22 mouse cellular contexts compared by ENCODE assay signal in the genomic region with DNA sequence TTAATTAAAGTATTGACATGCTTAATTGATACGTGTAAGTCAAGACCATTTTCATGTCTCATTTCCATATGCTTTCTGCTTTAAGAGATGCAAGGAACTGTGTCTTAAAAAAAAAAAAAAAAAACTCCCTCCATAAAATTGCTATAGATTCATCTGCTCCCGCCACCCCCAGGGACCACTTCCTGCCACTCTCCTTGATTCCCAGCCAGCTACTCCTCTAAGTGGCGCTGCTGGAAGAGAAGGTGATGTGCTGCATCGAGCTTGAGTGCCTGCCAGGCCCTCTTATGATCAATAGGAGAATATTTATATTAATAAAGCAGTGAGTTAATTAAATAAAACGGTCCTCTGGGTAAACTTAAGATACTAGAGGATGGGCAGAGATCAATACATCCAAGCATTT.
A peak's percentile ranks its signal among the peaks of the same experiment; 100 is the strongest.
DNase-seq lines count a peak whose midpoint lies in the region; ATAC-seq and TF ChIP-seq lines count a peak whose summit lies in the region.
"Had no signal": no experiment of that assay in that cellular context is flagged by ENCODE, and none has a peak within 500 bp of the region (broad histone marks: within the 10 kb centered on the region; RNA-seq: fewer than 3 reads in every experiment).

No protein-coding gene starts in this region.

- TF ChIP-seq POLR2A in brain, embryonic 14.5 days (IDR thresholded peaks at IDR 0.05; ENCODE audit: borderline replicate concordance, extremely low read depth, insufficient read depth, insufficient read length, poor library complexity, severe bottlenecking) = no peak

- peak; percentile 46; the same call in 1 of the 2 replicates for ATAC-seq in limb, embryonic 13.5 days (ENCODE audit: low FRiP score, low read depth)
- peak; percentile 61; the same call in 1 of the 2 replicates for ATAC-seq in neural tube, embryonic 14.5 days (ENCODE audit: low read depth)
- ATAC-seq: forebrain, embryonic 15.5 days; Patski had no signal

- H3K36me3 ChIP-seq in limb, embryonic 13.5 days = no peaks in the 10 kb centered on the region
- H3K36me3 ChIP-seq in limb, embryonic 10.5 days = peaks cover 4% of the 10 kb centered on the region; the same call in 1 of the 2 replicates
- no peaks in the 10 kb centered on the region for H3K36me3 ChIP-seq in neural tube, embryonic 14.5 days (ENCODE audit: control insufficient read depth, insufficient read depth, low read length)
- H3K36me3 ChIP-seq: forebrain, embryonic 10.5 days; forebrain, embryonic 15.5 days; heart, embryonic 12.5 days; heart, embryonic 15.5 days had no signal

- H3K4me2 ChIP-seq in limb, embryonic 13.5 days (replicated peaks) = no peak overlapping the region; the same call in 1 of the 2 replicates
- no peak overlapping the region for H3K4me2 ChIP-seq in neural tube, embryonic 14.5 days (ENCODE audit: low read depth, low read length)
- H3K4me2 ChIP-seq: forebrain, embryonic 15.5 days; heart, embryonic 12.5 days; heart, embryonic 15.5 days; hindbrain, embryonic 14.5 days had no signal

- DNase-seq in limb, embryonic 10.5 days (ENCODE audit: low spot score) = no peak
- no peak for DNase-seq in neural tube, embryonic 10.5 days (ENCODE audit: extremely low spot score, low spot score)
- DNase-seq in brain, embryonic 14.5 days (ENCODE audit: low read depth) = peak; percentile 63
- DNase-seq in B cell, adult 2 months = no peak
- DNase-seq: adrenal gland, postnatal 10 days; adrenal gland, postnatal 36 days; cerebellum, adult 11 months; cerebellum, adult 2 months; cerebellum, adult 9-11 months; cerebellum, postnatal 25 days; gastrocnemius, postnatal 25 days; heart, adult 18-20 months; heart, postnatal 14 days; heart, postnatal 4 days had no signal

- no peak for TF ChIP-seq CTCF in brain, embryonic 14.5 days (IDR thresholded peaks at IDR 0.05; ENCODE audit: borderline replicate concordance, extremely low read depth, insufficient read depth, insufficient read length)

- H3K27me3 ChIP-seq in limb, embryonic 13.5 days = no peaks in the 10 kb centered on the region
- no peaks in the 10 kb centered on the region for H3K27me3 ChIP-seq in limb, embryonic 10.5 days (ENCODE audit: low read depth, poor library complexity, severe bottlenecking)
- 0 out of 2 replicates have a peak, but pooled peaks cover 4% of the 10 kb centered on the region for H3K27me3 ChIP-seq in neural tube, embryonic 14.5 days (ENCODE audit: control insufficient read depth, insufficient read depth, low read length)
- H3K27me3 ChIP-seq: heart, embryonic 12.5 days; heart, embryonic 15.5 days had no signal

- H3K4me3 ChIP-seq in limb, embryonic 13.5 days = no peak overlapping the region
- no peak overlapping the region for H3K4me3 ChIP-seq in limb, embryonic 10.5 days
- no peak overlapping the region for H3K4me3 ChIP-seq in neural tube, embryonic 14.5 days (ENCODE audit: low read depth, low read length)
- H3K4me3 ChIP-seq: forebrain, embryonic 10.5 days; forebrain, embryonic 15.5 days; heart, embryonic 12.5 days; heart, embryonic 15.5 days had no signal

- no peak overlapping the region for H3K9ac ChIP-seq in limb, embryonic 13.5 days
- H3K9ac ChIP-seq in neural tube, embryonic 14.5 days (replicated peaks; ENCODE audit: low read depth, low read length) = no peak overlapping the region
- H3K9ac ChIP-seq: forebrain, embryonic 15.5 days; heart, embryonic 12.5 days; heart, embryonic 15.5 days; hindbrain, embryonic 14.5 days had no signal

- 31% methylated on average over 5 of the region's 5 CpGs for WGBS in limb, embryonic 13.5 days
- WGBS in limb, embryonic 10.5 days = 85% methylated on average over 5 of the region's 5 CpGs
- 44% methylated on average over 5 of the region's 5 CpGs for WGBS in neural tube, embryonic 14.5 days

- no peak overlapping the region for H3K27ac ChIP-seq in limb, embryonic 13.5 days
- H3K27ac ChIP-seq in limb, embryonic 10.5 days = no peak overlapping the region
- H3K27ac ChIP-seq in neural tube, embryonic 14.5 days (ENCODE audit: low read depth, low read length) = no peak overlapping the region
- H3K27ac ChIP-seq: forebrain, embryonic 10.5 days; forebrain, embryonic 15.5 days; heart, embryonic 15.5 days; hindbrain, embryonic 14.5 days had no signal

- H3K9me3 ChIP-seq in limb, embryonic 13.5 days = no peaks in the 10 kb centered on the region
- H3K9me3 ChIP-seq in limb, embryonic 10.5 days (replicated peaks) = no peaks in the 10 kb centered on the region
- H3K9me3 ChIP-seq in neural tube, embryonic 14.5 days (ENCODE audit: control insufficient read depth, low read length) = no peaks in the 10 kb centered on the region
- H3K9me3 ChIP-seq: forebrain, embryonic 10.5 days; forebrain, embryonic 15.5 days; heart, embryonic 12.5 days; heart, embryonic 15.5 days had no signal

- H3K4me1 ChIP-seq in limb, embryonic 13.5 days = peaks cover 24% of the 10 kb centered on the region
- H3K4me1 ChIP-seq in limb, embryonic 10.5 days = peaks cover 8% of the 10 kb centered on the region; the same call in 1 of the 2 replicates
- peaks cover 3% of the 10 kb centered on the region; the same call in 1 of the 2 replicates for H3K4me1 ChIP-seq in neural tube, embryonic 14.5 days (ENCODE audit: control insufficient read depth, insufficient read depth, low read length)
- H3K4me1 ChIP-seq: heart, embryonic 12.5 days; heart, embryonic 15.5 days had no signal
